Mouse (Mus musculus) thymus, postnatal 4 days (tissue): Measurements from ENCODE around the gene Tab1.

ENCODE experiments used
- DNase-seq: peaks from one replicate; pipeline ENCODE4 v3.0.0; 2021

Gene Tab1

GRCm38 (mm10) chr15:80137945-80138791 is 5.2 kb downstream of the Tab1 start:
- no peak for DNase-seq

DNA sequence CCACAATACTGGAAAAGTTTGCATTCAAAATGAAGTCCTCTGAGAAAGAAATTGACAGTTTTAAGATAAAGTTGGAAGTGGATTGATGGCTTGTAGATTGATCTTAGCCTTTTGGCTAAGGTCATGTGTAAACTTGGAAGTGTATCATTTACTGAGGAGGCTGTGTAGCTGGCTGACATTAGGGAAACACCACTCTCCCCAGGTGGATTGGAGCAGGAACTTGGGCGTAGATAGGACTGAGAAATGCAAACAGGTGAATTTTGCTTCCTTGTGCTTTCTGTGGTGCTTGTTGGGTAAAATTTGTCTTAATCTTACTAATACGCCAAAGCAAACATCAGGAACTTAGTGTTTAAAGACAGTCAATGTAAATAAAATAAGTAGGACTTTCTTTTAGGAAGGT is 7.4 kb downstream of the Tab1 start:
- no peak for DNase-seq

DNA sequence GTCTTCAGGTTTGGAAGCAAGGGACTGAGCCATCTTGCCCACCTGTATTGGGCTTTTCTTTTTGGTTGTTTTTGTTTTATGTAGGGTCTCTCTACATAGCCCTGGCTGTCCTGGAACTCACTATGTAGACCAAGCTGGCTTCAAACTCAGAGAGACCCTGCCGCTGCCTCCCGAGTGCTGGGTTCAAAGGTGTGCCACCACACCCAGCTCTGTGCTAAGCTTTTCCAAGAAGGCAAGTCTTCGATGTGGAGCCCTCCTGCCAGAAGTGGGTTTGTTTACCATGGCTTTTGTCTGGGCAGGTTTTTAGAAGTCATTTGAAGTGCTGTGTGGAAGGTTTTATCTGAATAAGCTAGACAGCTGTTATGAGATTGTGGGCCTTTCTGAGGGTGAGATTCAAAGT is 8.0 kb downstream of the Tab1 start:
- DNase-seq, result no peak

GRCm38 (mm10) chr15:80142130-80142529 is 9.2 kb downstream of the Tab1 start:
- DNase-seq, result peak; percentile 48

DNA sequence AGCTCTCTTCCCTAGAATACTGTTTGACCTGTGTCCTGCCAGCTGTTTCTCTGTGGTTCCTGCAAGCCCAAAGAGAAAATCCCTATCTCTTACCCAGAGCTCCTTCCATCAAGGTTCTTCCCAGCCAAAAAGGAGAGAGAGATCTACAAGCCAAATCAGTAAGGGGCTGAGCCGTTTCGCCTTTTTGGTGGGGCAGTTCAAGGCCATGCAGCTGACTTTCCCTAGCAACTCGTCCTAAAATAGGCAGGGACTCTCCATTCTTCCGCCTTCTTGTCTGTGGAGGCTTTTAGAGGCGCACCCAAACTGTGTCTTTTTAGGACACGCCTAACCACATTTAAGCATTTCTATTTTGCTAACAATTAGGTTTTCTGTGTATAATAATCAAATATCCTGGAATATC is 10.8 kb downstream of the Tab1 start:
- DNase-seq, result no peak

DNA sequence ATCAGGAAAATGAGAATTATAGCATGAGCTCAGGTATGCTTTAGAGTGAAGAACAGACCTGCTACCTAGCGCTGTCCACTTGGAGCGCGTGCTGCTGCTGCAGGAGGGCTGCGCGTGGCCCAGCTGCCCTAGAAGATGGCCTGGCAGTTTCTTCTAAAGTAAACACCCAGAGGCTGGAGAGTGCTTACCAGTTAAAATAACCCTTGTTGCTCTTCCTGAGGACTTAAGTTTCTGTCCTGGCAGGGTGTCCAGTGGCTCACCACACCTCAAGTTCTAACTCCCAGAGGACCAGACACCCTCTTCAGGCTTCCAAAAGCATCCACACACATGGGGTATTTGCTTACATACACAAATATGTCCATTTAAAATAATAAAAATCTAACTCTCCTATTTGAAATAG is 12.5 kb downstream of the Tab1 start:
- DNase-seq, result no peak

DNA sequence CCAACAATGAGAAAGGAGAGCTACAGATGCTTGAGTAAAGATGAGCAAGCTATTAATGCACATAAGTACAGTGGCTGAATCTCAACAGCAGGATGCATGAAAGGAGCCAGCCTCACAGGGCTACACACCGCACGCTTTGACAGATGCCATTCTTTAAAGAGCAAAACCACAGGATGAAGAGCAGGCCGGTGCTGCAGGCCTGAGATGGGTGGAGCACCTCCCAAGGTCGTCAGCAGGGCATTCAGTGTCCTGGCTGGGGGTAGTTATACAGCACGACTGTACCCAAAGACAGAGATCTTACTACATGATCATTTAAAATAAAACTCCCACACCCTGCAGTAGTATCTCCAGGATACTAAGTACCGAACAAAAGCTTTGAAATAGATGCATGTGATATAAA is 13.2 kb downstream of the Tab1 start:
- DNase-seq, result no peak

GRCm38 (mm10) chr15:80147090-80147489 is 14.2 kb downstream of the Tab1 start:
- DNase-seq, result no peak

DNA sequence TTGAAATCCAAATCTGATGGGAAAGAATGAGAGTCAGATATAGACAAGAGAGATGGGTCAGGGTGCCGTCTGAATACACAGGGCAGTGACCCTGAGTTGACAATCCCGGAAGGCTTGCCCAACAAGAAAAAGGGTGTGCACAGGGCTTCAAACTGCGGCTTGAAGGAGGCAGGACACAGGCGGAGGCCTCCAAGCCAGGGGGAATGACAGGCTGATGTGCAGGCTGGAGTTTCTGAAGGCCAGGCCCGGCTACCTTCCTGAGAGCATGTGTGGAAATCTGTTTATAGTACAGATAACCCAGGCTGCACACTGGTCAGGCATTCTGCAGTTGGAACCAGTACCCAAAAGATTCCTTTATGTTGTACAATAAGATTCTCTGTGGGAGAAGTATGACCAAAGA is 14.6 kb downstream of the Tab1 start:
- DNase-seq, result no peak

DNA sequence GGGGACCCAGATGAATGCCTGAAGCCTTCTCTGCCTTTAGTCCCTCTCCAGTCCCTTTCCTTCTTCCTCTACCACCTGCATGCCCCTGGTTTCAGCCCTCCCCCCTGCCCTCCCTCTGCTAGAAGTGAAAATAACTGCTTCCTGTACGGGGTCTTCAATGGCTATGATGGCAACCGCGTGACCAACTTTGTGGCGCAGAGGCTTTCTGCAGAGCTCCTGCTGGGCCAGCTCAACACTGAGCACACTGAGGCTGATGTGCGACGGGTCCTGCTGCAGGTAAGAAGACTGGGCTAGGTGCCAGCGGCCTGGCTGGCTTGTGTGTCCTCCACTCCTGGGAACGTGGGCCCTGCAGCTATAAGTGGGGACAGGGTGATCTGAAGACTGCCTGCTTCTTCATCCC is 15.6 kb downstream of the Tab1 start:
- DNase-seq, result peak; percentile 71

DNA sequence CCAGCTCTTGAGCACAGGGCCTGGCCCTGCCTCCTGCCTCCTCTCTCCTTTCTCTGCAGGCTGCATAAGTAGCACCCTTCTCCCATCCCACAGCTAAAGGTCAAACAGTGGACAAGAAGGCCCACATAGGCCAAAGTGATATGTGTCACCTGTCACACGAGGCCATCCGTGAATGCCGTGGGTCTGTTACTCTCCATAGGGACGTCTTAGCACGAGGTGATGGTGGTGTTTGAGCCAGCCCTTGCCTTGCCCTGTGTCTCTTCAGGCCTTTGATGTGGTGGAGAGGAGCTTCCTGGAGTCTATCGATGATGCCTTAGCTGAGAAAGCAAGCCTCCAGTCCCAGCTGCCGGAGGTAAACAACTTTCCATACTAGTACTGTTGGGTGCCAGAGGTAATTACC is 16.6 kb downstream of the Tab1 start:
- DNase-seq, result peak; percentile 44

DNA sequence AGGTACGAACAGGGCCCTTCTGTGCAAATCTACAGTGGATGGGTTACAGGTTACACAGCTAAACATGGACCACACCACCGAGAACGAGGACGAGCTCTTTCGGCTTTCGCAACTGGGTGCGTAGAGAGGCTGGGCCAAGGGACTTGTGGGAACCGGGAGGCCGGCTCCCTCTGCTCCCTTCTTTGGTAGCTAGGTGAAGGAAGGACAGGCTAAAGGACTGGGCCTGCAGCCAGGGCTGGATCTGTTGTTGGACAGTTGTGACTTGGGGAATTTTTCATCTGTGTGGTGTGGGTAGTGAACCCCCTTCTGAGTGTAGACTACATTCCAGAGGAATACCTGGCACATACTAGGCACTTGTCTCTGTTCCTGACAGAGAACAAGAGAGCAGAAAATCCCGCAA is 19.7 kb downstream of the Tab1 start:
- no peak for DNase-seq

DNA sequence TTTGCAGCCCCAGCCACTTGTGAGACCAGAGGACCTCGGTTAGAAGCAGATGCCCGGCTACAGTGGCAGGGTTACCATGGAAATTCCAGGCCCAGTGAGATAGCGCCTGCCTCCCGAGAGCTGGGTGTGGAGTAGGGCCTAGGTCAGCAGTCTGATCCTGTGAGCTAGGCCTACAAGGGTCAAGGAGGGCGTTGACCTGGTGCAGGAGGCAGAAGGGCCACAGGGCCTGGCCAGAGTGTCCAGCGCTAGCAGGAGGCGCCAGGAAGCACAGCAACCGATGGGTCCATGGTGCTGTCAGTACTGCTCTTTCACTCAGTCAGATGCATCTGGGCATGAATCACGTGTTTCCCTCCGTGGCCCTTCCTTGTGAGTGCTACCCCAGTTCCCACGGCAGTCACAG is 20.8 kb downstream of the Tab1 start:
- no peak for DNase-seq

DNA sequence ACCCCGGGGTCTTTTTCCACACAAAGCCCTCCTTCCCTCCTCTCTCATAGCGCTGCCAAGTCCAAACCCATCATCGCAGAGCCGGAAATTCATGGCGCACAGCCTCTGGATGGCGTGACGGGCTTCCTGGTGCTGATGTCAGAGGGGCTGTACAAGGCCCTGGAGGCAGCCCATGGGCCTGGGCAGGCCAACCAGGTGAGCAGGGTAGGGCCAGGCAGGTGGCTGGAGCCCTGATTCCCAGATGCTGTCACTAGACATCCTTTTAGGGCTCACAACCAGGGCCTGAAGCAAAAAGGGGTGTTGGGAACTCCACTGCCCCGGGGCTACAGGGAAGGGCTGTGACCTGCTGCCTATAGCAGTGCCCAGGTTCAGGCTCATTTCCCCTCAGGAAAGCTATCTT is 22.8 kb downstream of the Tab1 start:
- no peak for DNase-seq

DNA sequence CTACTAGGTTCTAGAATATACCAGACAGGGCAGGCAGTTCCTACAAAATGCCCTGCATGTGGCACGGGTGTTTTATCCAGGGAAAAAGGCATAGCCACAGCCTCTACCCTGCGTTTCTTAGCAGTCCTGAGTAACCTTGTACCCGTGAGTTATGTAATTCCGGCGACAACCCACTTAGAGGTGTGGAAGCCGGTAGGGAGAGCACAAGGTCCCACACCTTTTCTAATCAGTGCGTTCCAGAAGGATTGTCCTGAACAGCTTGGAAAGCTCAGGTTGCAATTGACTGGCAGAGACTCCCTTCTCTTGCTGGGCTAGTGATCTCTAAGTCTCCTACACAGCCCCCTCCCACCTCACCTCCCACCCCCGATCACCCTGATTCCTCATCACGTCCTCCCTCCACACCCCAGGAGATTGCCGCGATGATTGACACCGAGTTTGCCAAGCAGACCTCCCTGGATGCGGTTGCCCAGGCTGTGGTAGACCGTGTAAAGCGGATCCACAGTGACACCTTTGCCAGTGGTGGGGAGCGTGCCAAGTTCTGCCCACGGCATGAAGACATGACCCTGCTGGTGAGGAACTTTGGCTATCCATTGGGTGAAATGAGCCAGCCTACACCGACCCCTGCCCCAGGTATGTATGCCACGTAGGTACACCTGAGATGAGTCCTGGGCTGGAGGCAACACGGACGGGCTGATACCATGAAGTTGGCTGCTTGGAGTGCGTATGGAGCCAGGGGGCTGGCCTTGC is 24.4 kb downstream of the Tab1 start:
- no peak for DNase-seq

GRCm38 (mm10) chr15:80158001-80158706 is 25.2 kb downstream of the Tab1 start:
- no peak for DNase-seq

GRCm38 (mm10) chr15:80158707-80159090 is 25.8 kb downstream of the Tab1 start:
- DNase-seq, result no peak

DNA sequence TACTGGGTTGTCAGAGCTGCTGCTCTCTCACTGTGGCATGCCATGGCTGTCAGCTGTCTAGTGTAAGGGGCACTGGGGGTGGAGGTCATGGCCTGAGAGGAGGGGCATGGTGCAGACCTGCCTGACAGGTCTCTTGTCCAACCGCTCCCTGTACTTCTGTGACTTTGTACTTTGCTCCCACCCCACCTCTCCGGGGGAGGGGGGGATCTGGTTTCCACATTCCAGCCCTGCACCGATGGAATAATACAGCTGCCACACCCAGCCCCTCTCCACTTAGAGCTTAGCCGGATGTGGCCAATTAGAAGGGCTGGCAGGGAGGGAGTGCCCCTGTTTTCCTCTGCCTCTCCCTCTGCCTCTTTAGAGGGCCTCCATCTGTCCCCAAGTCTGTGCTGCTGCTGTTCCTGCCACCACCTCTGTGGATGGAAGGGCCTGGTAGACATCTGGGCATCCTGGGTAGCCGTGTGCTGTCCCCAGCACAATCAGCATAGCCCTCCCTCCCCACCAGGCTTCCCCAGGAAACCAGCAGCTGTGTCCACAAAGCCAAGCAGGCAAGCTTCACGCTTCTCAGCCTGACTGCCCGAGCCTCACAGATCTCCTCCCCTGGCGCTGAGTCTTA is 26.5 kb downstream of the Tab1 start:
- DNase-seq, result no peak

GRCm38 (mm10) chr15:80160223-80160622 is 27.3 kb downstream of the Tab1 start:
- no peak for DNase-seq

GRCm38 (mm10) chr15:80160726-80161125 is 27.8 kb downstream of the Tab1 start:
- no peak for DNase-seq

- no peak for DNase-seq
Measured at GRCm38 (mm10) chr15:80161199-80161598, 28.3 kb downstream of the Tab1 start.

DNA sequence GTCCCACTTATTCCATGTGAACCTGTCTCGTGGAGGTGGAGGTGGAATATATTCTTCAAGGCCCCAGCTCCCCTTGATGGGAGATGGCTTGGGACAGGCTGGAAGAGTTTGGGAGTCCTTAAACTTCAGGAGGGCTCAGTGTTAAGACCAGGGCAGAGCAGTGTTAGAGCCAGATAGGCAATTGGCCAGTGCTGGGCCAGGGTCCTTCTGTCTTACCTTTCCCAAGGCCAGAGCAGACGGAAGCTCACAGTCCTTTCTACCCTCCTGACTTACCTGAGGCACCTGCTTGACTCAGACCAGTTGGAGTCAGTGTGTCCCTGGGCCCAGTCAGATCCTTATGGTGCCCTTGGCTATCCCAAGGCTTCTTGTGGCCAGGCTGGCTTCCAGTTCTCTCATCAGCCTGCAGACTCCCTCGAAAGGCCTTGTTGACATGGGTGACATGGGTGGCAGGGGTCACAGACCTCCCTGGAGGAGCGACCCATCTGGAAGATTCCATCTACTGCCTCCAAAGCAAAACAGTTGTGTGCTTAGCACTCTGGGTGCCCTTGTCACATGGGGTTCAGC is 29.6 kb downstream of the Tab1 start:
- no peak for DNase-seq

DNA sequence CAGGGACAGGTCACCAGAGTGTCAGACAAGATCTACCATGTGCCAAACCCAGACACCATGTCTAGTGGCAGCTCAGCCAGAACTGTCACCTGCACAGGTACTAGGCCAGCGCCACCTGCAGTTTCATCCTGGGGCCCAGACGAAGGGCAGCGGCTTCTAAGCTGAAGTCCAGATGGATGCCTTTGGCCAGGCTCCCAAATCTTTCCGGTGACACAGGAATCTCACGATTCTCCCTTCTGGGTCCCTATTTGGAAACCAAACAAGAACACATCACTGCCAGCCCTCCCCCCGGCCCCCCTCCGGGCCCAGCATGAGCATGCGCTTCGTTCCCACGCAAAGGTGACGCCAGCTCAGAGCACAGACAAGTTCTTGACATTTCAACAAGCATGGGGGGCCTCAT is 30.3 kb downstream of the Tab1 start:
- no peak for DNase-seq
